Mouse (Mus musculus) layer of hippocampus, postnatal 25 days (tissue): ENCODE measurements around the gene Gm8890. TPM values are rescaled to one million over a fixed set of nuclear protein-coding genes. Genes with fewer than 3 reads are reported as not detected.
"Not testable (repeated sequence)": the region's sequence is repeated elsewhere in the genome, so short reads cannot be mapped to it uniquely, and the experiment has no call there.

Experiments
- DNase-seq, 2 experiments: peaks; one replicate each; pipeline ENCODE4 v3.0.0; 2022; ENCODE audit warnings: mixed read lengths in 2 of 2, low spot score in 1 of 2; ENCODE audit errors: extremely low spot score in 1 of 2
- total RNA-seq, 2 experiments: library from RNA; stranded (reverse); gene quantifications; 2 replicates each; pipeline ENCODE4 v1.2.3; 2021

Gm8890 gene
- total RNA-seq: not detected

DNA sequence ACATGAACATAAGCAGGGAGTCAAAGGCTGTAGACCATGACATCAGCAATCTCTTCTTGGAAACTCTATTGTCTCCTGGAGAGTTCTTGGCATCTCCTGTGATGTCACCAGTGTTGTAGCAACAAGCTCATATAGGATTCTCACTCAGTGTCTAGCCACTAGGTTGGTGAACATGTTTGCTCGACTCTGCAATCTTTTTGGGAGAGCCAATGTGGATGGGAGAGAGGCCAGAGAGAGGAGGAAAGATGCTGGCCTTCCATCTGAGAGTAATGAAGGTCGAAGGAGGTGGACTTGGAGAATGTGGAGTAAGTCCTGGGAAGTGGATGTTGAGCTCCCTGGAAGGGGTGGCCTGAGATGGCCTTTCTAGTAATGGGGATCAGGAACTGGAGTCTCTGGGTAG lies at the start of gene Gm8890:
Gene Gm8890 (plus strand): TSS at position 301 of the 400 bp plus-strand sequence.
- not testable (repeated sequence) for DNase-seq

DNA sequence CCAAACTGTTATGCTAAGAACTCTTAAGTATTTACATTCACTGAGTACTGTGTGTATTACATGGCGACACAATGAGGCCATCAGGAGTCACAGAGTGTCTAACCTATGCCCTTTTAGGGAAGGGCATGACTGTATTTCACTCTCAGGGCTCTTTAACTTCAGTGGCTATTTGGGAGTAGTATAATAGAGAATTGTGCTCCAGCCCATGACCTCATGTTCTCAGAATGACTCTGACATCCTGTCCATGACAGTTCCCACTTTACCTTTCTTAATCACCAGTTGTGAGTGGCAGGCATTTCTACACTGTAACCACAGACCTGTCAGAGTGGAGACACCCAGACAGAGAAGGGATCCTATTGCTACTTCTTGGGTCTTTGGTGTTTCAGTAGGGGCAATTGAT lies 388 bp downstream of the Gm8890 start:
- not testable (repeated sequence) for DNase-seq

Other genes starting within 250 kb of the Gm8890 start
- gene Gm8879, start 128.4 kb upstream of the Gm8890 start, total RNA-seq: not detected
- not detected for gene Gm5861, start 73.0 kb upstream of the Gm8890 start, total RNA-seq
- not detected for gene Speer1, start 85.5 kb downstream of the Gm8890 start, total RNA-seq
- not detected for gene Gm8897, start 160.4 kb downstream of the Gm8890 start, total RNA-seq
- not detected for gene Gm8906, start 246.7 kb downstream of the Gm8890 start, total RNA-seq